Mouse (Mus musculus) heart, embryonic 13.5 days (tissue): ENCODE measurements at regions not wholly inside any gene's neighbourhood (a gene's known extent, or its start where the extent isn't known, plus 50 kb on each side); places are given as distances from the start of the nearest gene placed in this dataset.
"Not testable (repeated sequence)": the region's sequence is repeated elsewhere in the genome, so short reads cannot be mapped to it uniquely, and the experiment has no call there.

ENCODE experiments used
- ATAC-seq: fragments of 200-750 bp; cut with Nextera tagmentation; 2 replicates; pipeline ENCODE4 v1.8.0; 2017; ENCODE audit warnings: moderate TSS enrichment; ENCODE audit not compliant: insufficient number of reproducible peaks, low FRiP score, low TSS enrichment; ENCODE audit errors: extremely low read depth
- H3K27ac ChIP-seq: fragments of 300-500 bp; sonication (generic); replicated peaks from 2 replicates; pipeline ENCODE4 v1.5.1; 2015; ENCODE audit warnings: moderate library complexity, mild to moderate bottlenecking, inconsistent platforms
- H3K27me3 ChIP-seq: fragments of 300-500 bp; sonication (generic); replicated peaks from 2 replicates; pipeline ENCODE4 v1.6.1; 2015; ENCODE audit warnings: mild to moderate bottlenecking, inconsistent platforms
- H3K36me3 ChIP-seq: fragments of 300-500 bp; sonication (generic); 2 replicates; pipeline ENCODE4 v1.6.1; 2015; ENCODE audit warnings: mild to moderate bottlenecking, inconsistent platforms
- H3K4me1 ChIP-seq: fragments of 300-500 bp; sonication (generic); 2 replicates; pipeline ENCODE4 v1.6.1; 2015; ENCODE audit warnings: inconsistent platforms
- H3K4me2 ChIP-seq: fragments of 300-500 bp; sonication (generic); 2 replicates; pipeline ENCODE4 v1.6.1; 2015; ENCODE audit warnings: inconsistent platforms, mild to moderate bottlenecking, moderate library complexity
- H3K4me3 ChIP-seq: fragments of 300-500 bp; sonication (generic); 2 replicates; pipeline ENCODE4 v1.5.1; 2015; ENCODE audit warnings: moderate library complexity, mild to moderate bottlenecking, inconsistent platforms
- H3K9ac ChIP-seq: fragments of 300-500 bp; sonication (generic); 2 replicates; pipeline ENCODE4 v1.6.1; 2015; ENCODE audit warnings: inconsistent platforms, mild to moderate bottlenecking, moderate library complexity
- H3K9me3 ChIP-seq: fragments of 300-500 bp; sonication (generic); 2 replicates; pipeline ENCODE4 v1.6.1; 2016; ENCODE audit warnings: inconsistent platforms
- WGBS: fragments of 180-500 bp; shearing (Covaris S2); methylation state at CpG from one replicate; pipeline ENCODE4 v1.1.7; 2015; ENCODE audit warnings: mixed read lengths; 5-methylcytosine and 5-hydroxymethylcytosine counted together

GRCm38 (mm10) chrX:50619919-50620318, 191.6 kb upstream of the Olfr1324 start:
- Histone ChIP-seq H3K27me3 (no peaks in the 10 kb centered on the region), H3K4me3 (no peak overlapping the region), H3K27ac (no peak overlapping the region), H3K4me2 (peak overlapping the region; percentile 20; the same call in 1 of the 2 replicates), H3K9me3 (no peaks in the 10 kb centered on the region), H3K36me3 (peaks cover 27% of the 10 kb centered on the region), H3K9ac (no peak overlapping the region), H3K4me1 (0 out of 2 replicates have a peak, but pooled peaks cover 5% of the 10 kb centered on the region)
- no peak for ATAC-seq
- 64% methylated on average over 9 of the region's 9 CpGs for WGBS

- H3K4me3 ChIP-seq: no peak overlapping the region
- no peak overlapping the region for H3K27ac ChIP-seq
- H3K4me1 ChIP-seq: 0 out of 2 replicates have a peak, but pooled peaks cover 5% of the 10 kb centered on the region
- peaks cover 27% of the 10 kb centered on the region for H3K36me3 ChIP-seq
- no peaks in the 10 kb centered on the region for H3K9me3 ChIP-seq
- WGBS: 46% methylated on average over 4 of the region's 4 CpGs
- ATAC-seq: no peak
- H3K4me2 ChIP-seq: no peak overlapping the region
- no peaks in the 10 kb centered on the region for H3K27me3 ChIP-seq
- no peak overlapping the region for H3K9ac ChIP-seq
Measured at GRCm38 (mm10) chrX:50618936-50619335, 190.6 kb upstream of the Olfr1324 start.

GRCm38 (mm10) chrX:50616920-50617319, 188.6 kb upstream of the Olfr1324 start:
- H3K9ac ChIP-seq, ATAC-seq, H3K9me3 ChIP-seq, H3K27ac ChIP-seq, H3K27me3 ChIP-seq, H3K4me1 ChIP-seq: not testable (repeated sequence)
- H3K4me2 ChIP-seq: peak overlapping the region; percentile 45
- peaks cover 33% of the 10 kb centered on the region for H3K36me3 ChIP-seq
- 69% methylated on average over 8 of the region's 8 CpGs for WGBS
- H3K4me3 ChIP-seq: peak overlapping the region; percentile 30

GRCm38 (mm10) chrX:50614874-50615273, 186.6 kb upstream of the Olfr1324 start:
- peaks cover 40% of the 10 kb centered on the region for H3K36me3 ChIP-seq
- peak overlapping the region; percentile 37 for H3K4me3 ChIP-seq
- not testable (repeated sequence) for ATAC-seq

GRCm38 (mm10) chrX:50614367-50614766, 186.1 kb upstream of the Olfr1324 start:
- 76% methylated on average over 6 of the region's 6 CpGs for WGBS
- peaks cover 40% of the 10 kb centered on the region for H3K36me3 ChIP-seq
- not testable (repeated sequence) for H3K9me3 ChIP-seq, ATAC-seq, H3K27me3 ChIP-seq, H3K4me1 ChIP-seq, H3K27ac ChIP-seq, H3K9ac ChIP-seq
- peak overlapping the region; percentile 37 for H3K4me3 ChIP-seq
- peak overlapping the region; percentile 47 for H3K4me2 ChIP-seq

More at GRCm38 (mm10) chrX:50614874-50615273, 186.6 kb upstream of the Olfr1324 start:
- peak overlapping the region; percentile 47 for H3K4me2 ChIP-seq
- H3K9me3 ChIP-seq, H3K27ac ChIP-seq, H3K9ac ChIP-seq, H3K4me1 ChIP-seq, H3K27me3 ChIP-seq: not testable (repeated sequence)
- 64% methylated on average over 3 of the region's 3 CpGs for WGBS

- H3K4me2 ChIP-seq: peak overlapping the region; percentile 49
- no peaks in the 10 kb centered on the region for H3K4me1 ChIP-seq
- 64% methylated on average over 9 of the region's 9 CpGs for WGBS
- H3K4me3 ChIP-seq: peak overlapping the region; percentile 40
- no peaks in the 10 kb centered on the region for H3K9me3 ChIP-seq
- peaks cover 38% of the 10 kb centered on the region for H3K36me3 ChIP-seq
- H3K27ac ChIP-seq: 0 out of 2 replicates have a peak overlapping the region, but pooled peaks have one; percentile 53
- no peak for ATAC-seq
- H3K27me3 ChIP-seq: no peaks in the 10 kb centered on the region
- no peak overlapping the region for H3K9ac ChIP-seq
Measured at GRCm38 (mm10) chrX:50611765-50612591, 183.7 kb upstream of the Olfr1324 start.

- 76% methylated on average over 5 of the region's 6 CpGs for WGBS
- H3K4me3 ChIP-seq, H3K27ac ChIP-seq, H3K9me3 ChIP-seq, ATAC-seq, H3K27me3 ChIP-seq, H3K4me1 ChIP-seq, H3K9ac ChIP-seq, H3K4me2 ChIP-seq: not testable (repeated sequence)
- H3K36me3 ChIP-seq: peaks cover 41% of the 10 kb centered on the region
Measured at GRCm38 (mm10) chrX:50608141-50608540, 179.8 kb upstream of the Olfr1324 start.

GRCm38 (mm10) chrX:50607636-50608035, 179.3 kb upstream of the Olfr1324 start:
- 63% methylated on average over 7 of the region's 7 CpGs for WGBS
- Histone ChIP-seq H3K4me2 (no peak overlapping the region; the same call in 1 of the 2 replicates), H3K27me3 (no peaks in the 10 kb centered on the region), H3K9ac (no peak overlapping the region), H3K4me1 (no peaks in the 10 kb centered on the region), H3K36me3 (peaks cover 42% of the 10 kb centered on the region), H3K27ac (no peak overlapping the region), H3K9me3 (no peaks in the 10 kb centered on the region), H3K4me3 (no peak overlapping the region)
- ATAC-seq: no peak

GRCm38 (mm10) chrX:50605517-50605916, 177.2 kb upstream of the Olfr1324 start:
- H3K27me3 ChIP-seq, H3K9me3 ChIP-seq, H3K9ac ChIP-seq, H3K27ac ChIP-seq, H3K4me1 ChIP-seq: not testable (repeated sequence)
- H3K36me3 ChIP-seq: peaks cover 25% of the 10 kb centered on the region; the same call in 1 of the 2 replicates
- H3K4me2 ChIP-seq: peak overlapping the region; percentile 49
- H3K4me3 ChIP-seq: peak overlapping the region; percentile 24; the same call in 1 of the 2 replicates
- 57% methylated on average over 2 of the region's 2 CpGs for WGBS
- ATAC-seq: peak; percentile 25; the same call in 1 of the 2 replicates

- Histone ChIP-seq H3K36me3 (peaks cover 27% of the 10 kb centered on the region), H3K4me3 (peak overlapping the region; percentile 24; the same call in 1 of the 2 replicates), H3K4me2 (peak overlapping the region; percentile 49)
- not testable (repeated sequence) for ATAC-seq, H3K9me3 ChIP-seq, H3K27me3 ChIP-seq, H3K9ac ChIP-seq, H3K27ac ChIP-seq, H3K4me1 ChIP-seq
- WGBS: 64% methylated on average over 4 of the region's 4 CpGs
Measured at GRCm38 (mm10) chrX:50604995-50605394, 176.7 kb upstream of the Olfr1324 start.

GRCm38 (mm10) chrX:50602881-50603280, 174.6 kb upstream of the Olfr1324 start:
- 0 out of 2 replicates have a peak overlapping the region, but pooled peaks have one; percentile 8 for H3K27ac ChIP-seq
- peaks cover 33% of the 10 kb centered on the region for H3K36me3 ChIP-seq
- peak overlapping the region; percentile 57 for H3K4me2 ChIP-seq
- not testable (repeated sequence) for H3K4me1 ChIP-seq, H3K27me3 ChIP-seq, ATAC-seq, H3K9me3 ChIP-seq, H3K9ac ChIP-seq
- H3K4me3 ChIP-seq: peak overlapping the region; percentile 38
- WGBS: 71% methylated on average over 3 of the region's 3 CpGs
